14 mouse cellular contexts compared by ENCODE assay signal in the genomic region with DNA sequence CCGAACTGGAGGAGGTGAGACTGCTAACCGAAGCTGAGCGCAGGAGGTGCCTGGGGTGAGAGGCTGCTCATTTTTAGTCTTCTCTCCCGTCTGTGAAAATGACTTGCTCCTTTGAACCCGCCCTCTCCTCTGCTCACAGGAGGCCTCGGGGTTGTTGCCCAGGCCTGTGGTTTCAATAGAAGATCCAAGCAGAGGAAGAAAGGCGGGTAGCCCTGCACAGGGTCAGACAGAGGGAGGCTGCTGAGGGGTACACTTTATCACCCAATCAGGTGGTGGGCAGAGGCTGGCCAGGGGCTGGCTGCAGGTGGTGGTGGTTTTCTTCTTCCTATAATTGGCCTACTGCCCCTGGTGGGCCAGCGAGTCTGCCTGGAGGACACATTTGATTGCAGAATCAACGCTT. TPM values are rescaled to one million over a fixed set of nuclear protein-coding genes. Genes with fewer than 3 reads are reported as not detected.
DNase-seq lines count a peak whose midpoint lies in the region; ATAC-seq lines count a peak whose summit lies in the region.
"Had no signal": no experiment of that assay in that cellular context is flagged by ENCODE, and none has a peak within 500 bp of the region (broad histone marks: within the 10 kb centered on the region; RNA-seq: fewer than 3 reads in every experiment).

No protein-coding gene starts in this region.

- ATAC-seq in heart, embryonic 16.5 days (replicated peaks; ENCODE audit: extremely low read depth, insufficient read depth, low FRiP score), result no peak
- peak; percentile 14; the same call in 1 of the 2 replicates for ATAC-seq in megakaryocyte-erythroid progenitor cell, adult 5-6 weeks (replicated peaks; ENCODE audit: low FRiP score, low TSS enrichment, poor library complexity, severe bottlenecking)

- no peaks in the 10 kb centered on the region for H3K27me3 ChIP-seq in heart, embryonic 16.5 days (ENCODE audit: control insufficient read depth, insufficient read depth, low read length)
- H3K27me3 ChIP-seq: hindbrain, embryonic 15.5 days had no signal

- H3K4me3 ChIP-seq in heart, embryonic 16.5 days (ENCODE audit: low read length), result no peak overlapping the region
- H3K4me3 ChIP-seq: hindbrain, embryonic 15.5 days; limb, embryonic 13.5 days had no signal

- H3K9ac ChIP-seq in heart, embryonic 16.5 days (ENCODE audit: low read length), result no peak overlapping the region
- H3K9ac ChIP-seq: hindbrain, embryonic 15.5 days; limb, embryonic 13.5 days had no signal

- no peaks in the 10 kb centered on the region for H3K9me3 ChIP-seq in heart, embryonic 16.5 days (replicated peaks; ENCODE audit: control insufficient read depth, low read length)
- H3K9me3 ChIP-seq: hindbrain, embryonic 15.5 days; limb, embryonic 13.5 days had no signal

- no peaks in the 10 kb centered on the region for H3K36me3 ChIP-seq in heart, embryonic 16.5 days (ENCODE audit: control insufficient read depth, insufficient read depth)
- H3K36me3 ChIP-seq: hindbrain, embryonic 15.5 days; limb, embryonic 13.5 days had no signal

- DNase-seq in heart, postnatal 10 days, result no peak
- peak; percentile 22 for DNase-seq in thymus, postnatal 25 days
- DNase-seq in thymus, postnatal 10 days (ENCODE audit: low spot score in 2 of 2), result no peak
- DNase-seq in right cerebral cortex, postnatal 25 days, result no peak
- DNase-seq in urinary bladder, postnatal 36 days (ENCODE audit: low spot score in 2 of 2), result no peak
- DNase-seq: adrenal gland, postnatal 10 days; gastrocnemius, postnatal 14 days; kidney, adult 8-10 months; lung, adult 2 months; thymus, postnatal 4 days had no signal

- H3K4me2 ChIP-seq in heart, embryonic 16.5 days (ENCODE audit: low read depth, low read length), result no peak overlapping the region
- H3K4me2 ChIP-seq: hindbrain, embryonic 15.5 days; limb, embryonic 13.5 days had no signal

- peak overlapping the region; percentile 64 for H3K27ac ChIP-seq in heart, embryonic 16.5 days (ENCODE audit: low read length)
- H3K27ac ChIP-seq: hindbrain, embryonic 15.5 days; limb, embryonic 13.5 days had no signal

- intact Hi-C loops in heart, postnatal 10 days (cut with DNase I), result no loop called here

- peaks cover 43% of the 10 kb centered on the region for H3K4me1 ChIP-seq in heart, embryonic 16.5 days (ENCODE audit: control insufficient read depth, insufficient read depth, low read length)
- H3K4me1 ChIP-seq: hindbrain, embryonic 15.5 days had no signal

- 48% methylated on average over 9 of the region's 9 CpGs for WGBS in heart, embryonic 16.5 days

RNA-seq across cellular contexts. Expression of gene Rtn4rl1, which starts 10.9 kb away (rescaled TPM):
- 12.4 and 13.1 TPM in 2 replicates for polyA plus RNA-seq in heart, embryonic 16.5 days (2015; fragmentation: Nextera tagmentation; extraction: Ambion mirVana)
- 10 to 100 TPM; 13.9 to 21.4 TPM for total RNA-seq in heart, postnatal 10 days (2021)
- total RNA-seq in megakaryocyte-erythroid progenitor cell, adult 5-6 weeks (2014; fragmentation: Nextera tagmentation), result not detected in 2 replicates
- total RNA-seq in megakaryocyte-erythroid progenitor cell, adult 5-6 weeks (2017), result 0.80 TPM in 1 of 2 replicates, not detected in the other

RNA-seq across cellular contexts. Expression of gene Dph1, which starts 13.4 kb away (rescaled TPM):
- polyA plus RNA-seq in heart, embryonic 16.5 days (2015; fragmentation: Nextera tagmentation; extraction: Ambion mirVana), result 19.7 and 21.0 TPM in 2 replicates
- 10 to 100 TPM; 13.9 to 15.6 TPM for total RNA-seq in heart, postnatal 10 days (2021)
- total RNA-seq in megakaryocyte-erythroid progenitor cell, adult 5-6 weeks (2014; fragmentation: Nextera tagmentation), result 22.3 and 25.0 TPM in 2 replicates
- total RNA-seq in megakaryocyte-erythroid progenitor cell, adult 5-6 weeks (2017), result 13.3 and 14.2 TPM in 2 replicates

RNA-seq across cellular contexts. Expression of gene Ovca2, which starts 25.8 kb away (rescaled TPM):
- 18.4 and 18.7 TPM in 2 replicates for polyA plus RNA-seq in heart, embryonic 16.5 days (2015; fragmentation: Nextera tagmentation; extraction: Ambion mirVana)
- 1 to 10 TPM; 7.8 to 9.5 TPM for total RNA-seq in heart, postnatal 10 days (2021)
- total RNA-seq in megakaryocyte-erythroid progenitor cell, adult 5-6 weeks (2014; fragmentation: Nextera tagmentation), result 18.8 and 21.3 TPM in 2 replicates
- 17.6 and 29.0 TPM in 2 replicates for total RNA-seq in megakaryocyte-erythroid progenitor cell, adult 5-6 weeks (2017)

RNA-seq across cellular contexts. Expression of gene Hic1, which starts 35.2 kb away (rescaled TPM):
- 7.1 and 9.8 TPM in 2 replicates for polyA plus RNA-seq in heart, embryonic 16.5 days (2015; fragmentation: Nextera tagmentation; extraction: Ambion mirVana)
- total RNA-seq in heart, postnatal 10 days (2021), result 10 to 100 TPM; 36.3 to 48.5 TPM
- total RNA-seq in megakaryocyte-erythroid progenitor cell, adult 5-6 weeks (2014; fragmentation: Nextera tagmentation), result 0.17 TPM in 1 of 2 replicates, not detected in the other
- 0.52 TPM in 1 of 2 replicates, not detected in the other for total RNA-seq in megakaryocyte-erythroid progenitor cell, adult 5-6 weeks (2017)

Comparison
In these comparisons a context has a peak if more than half of its experiments do, and no peak if none do; other contexts are left out.
1. RNA of gene Rtn4rl1, which starts 10.9 kb away (total RNA-seq): 13.9 to 21.4 TPM in heart, postnatal 10 days; 0.80 TPM in megakaryocyte-erythroid progenitor cell, adult 5-6 weeks; every median in the first group is over 4 times any median in the second.